Mouse (Mus musculus) cerebellum, postnatal 10 days (tissue): ENCODE data around the gene Zmym5.
"Not testable (repeated sequence)": the region's sequence is repeated elsewhere in the genome, so short reads cannot be mapped to it uniquely, and the experiment has no call there.

Experiments used
- DNase-seq, 2 experiments: peaks; one replicate each; pipeline ENCODE4 v3.0.0; 2021; ENCODE audit warnings: mixed read lengths in 2 of 2

Zmym5 gene

GRCm38 (mm10) chr14:56776571-56777238 is 34.8 kb downstream of the Zmym5 start:
- DNase-seq = peak in 1 of 2 experiments; percentile 8

- DNase-seq = no peak
Measured at GRCm38 (mm10) chr14:56775416-56775815, 36.1 kb downstream of the Zmym5 start.

- not testable (repeated sequence) for DNase-seq
Measured at GRCm38 (mm10) chr14:56766438-56766837, 45.1 kb downstream of the Zmym5 start.

GRCm38 (mm10) chr14:56765117-56765516 is 46.4 kb downstream of the Zmym5 start:
- not testable (repeated sequence) for DNase-seq

GRCm38 (mm10) chr14:56751282-56751681 is 60.2 kb downstream of the Zmym5 start:
- DNase-seq = no peak
